Mouse (Mus musculus): Measurements from ENCODE around the gene Adam10. TPM values are rescaled to one million over a fixed set of nuclear protein-coding genes. Genes with fewer than 3 reads are reported as not detected.

The Adam10 gene
- polyA plus RNA-seq, 1 experiment, result 6.8 TPM

- Histone ChIP-seq H3K27me3 (ENCODE audit: control insufficient read depth, insufficient read depth, low read length) (no peaks in the 10 kb centered on the region), H3K4me3 (ENCODE audit: control insufficient read depth, low read depth, low read length) (no peak overlapping the region), H3K27ac (ENCODE audit: control insufficient read depth, insufficient read depth, low read depth, low read length) (no peak overlapping the region), H3K4me1 (ENCODE audit: control insufficient read depth, insufficient read depth, low read length) (no peaks in the 10 kb centered on the region), H3K36me3 (ENCODE audit: control insufficient read depth, insufficient read depth, low read length) (no peaks in the 10 kb centered on the region)
- TF ChIP-seq CTCF (IDR thresholded peaks at IDR 0.05; ENCODE audit: control insufficient read depth, insufficient read depth, insufficient replicate concordance, low read depth, low read length) (no peak), POLR2A (IDR thresholded peaks at IDR 0.05; ENCODE audit: control insufficient read depth, low read depth, low read length) (no peak)
Observed at GRCm38 (mm10) chr9:70671772-70672579, 6.8 kb upstream of the Adam10 start.

- H3K27ac ChIP-seq (ENCODE audit: control insufficient read depth, insufficient read depth, low read depth, low read length), result no peak overlapping the region
- TF ChIP-seq CTCF (IDR thresholded peaks at IDR 0.05; ENCODE audit: control insufficient read depth, insufficient read depth, insufficient replicate concordance, low read depth, low read length) (no peak), POLR2A (IDR thresholded peaks at IDR 0.05; ENCODE audit: control insufficient read depth, low read depth, low read length) (no peak)
- no peaks in the 10 kb centered on the region for H3K27me3 ChIP-seq (ENCODE audit: control insufficient read depth, insufficient read depth, low read length)
- H3K4me1 ChIP-seq (ENCODE audit: control insufficient read depth, insufficient read depth, low read length), result no peaks in the 10 kb centered on the region; the same call in 1 of the 2 replicates
- H3K4me3 ChIP-seq (ENCODE audit: control insufficient read depth, low read depth, low read length), result no peak overlapping the region
- H3K36me3 ChIP-seq (ENCODE audit: control insufficient read depth, insufficient read depth, low read length), result no peaks in the 10 kb centered on the region
Observed at GRCm38 (mm10) chr9:70673656-70674055, 5.1 kb upstream of the Adam10 start.

DNA sequence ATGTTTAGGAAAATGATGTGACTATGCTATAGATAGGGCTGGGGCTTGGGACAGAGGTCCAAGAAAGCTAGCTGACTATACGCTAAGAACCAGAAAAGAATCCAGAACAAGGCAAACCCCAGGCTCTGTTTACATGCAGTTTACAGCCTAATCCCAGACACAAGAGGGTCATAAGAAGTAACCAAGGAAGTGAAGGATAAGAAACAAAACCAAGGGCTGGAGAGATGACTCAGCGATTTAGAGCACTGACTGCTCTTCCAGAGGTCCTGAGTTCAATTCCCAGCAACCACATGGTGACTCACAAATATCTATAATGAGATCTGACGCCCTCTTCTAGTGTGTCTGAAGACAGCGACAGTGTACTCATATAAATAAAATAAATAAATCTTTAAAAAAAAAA is 3.7 kb upstream of the Adam10 start:
- TF ChIP-seq CTCF (IDR thresholded peaks at IDR 0.05; ENCODE audit: control insufficient read depth, insufficient read depth, insufficient replicate concordance, low read depth, low read length), result no peak
- TF ChIP-seq POLR2A (IDR thresholded peaks at IDR 0.05; ENCODE audit: control insufficient read depth, low read depth, low read length), result no peak
- Histone ChIP-seq H3K36me3 (ENCODE audit: control insufficient read depth, insufficient read depth, low read length) (no peaks in the 10 kb centered on the region), H3K4me1 (ENCODE audit: control insufficient read depth, insufficient read depth, low read length) (peaks cover 5% of the 10 kb centered on the region; the same call in 1 of the 2 replicates), H3K27me3 (ENCODE audit: control insufficient read depth, insufficient read depth, low read length) (no peaks in the 10 kb centered on the region), H3K27ac (ENCODE audit: control insufficient read depth, insufficient read depth, low read depth, low read length) (no peak overlapping the region), H3K4me3 (ENCODE audit: control insufficient read depth, low read depth, low read length) (no peak overlapping the region)

DNA sequence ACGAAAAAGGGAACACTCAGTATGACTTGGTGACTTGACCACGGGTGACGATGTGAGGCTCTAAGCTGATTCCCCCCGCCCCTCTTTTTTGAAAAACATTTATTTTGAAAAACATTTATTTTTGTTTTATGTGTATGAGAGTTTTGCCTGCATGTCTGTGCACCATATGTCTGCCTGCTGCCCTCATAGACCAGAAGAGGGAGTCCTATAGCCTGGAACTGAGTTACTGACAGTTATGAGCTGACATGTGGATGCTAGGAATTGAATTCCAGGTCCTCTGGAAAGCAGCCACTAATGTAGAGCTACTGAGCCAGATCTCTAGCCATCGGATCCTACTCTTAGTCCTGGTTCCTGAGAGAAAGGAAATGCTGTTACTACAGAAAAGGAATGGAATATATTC is 2.8 kb upstream of the Adam10 start:
- no peaks in the 10 kb centered on the region for H3K27me3 ChIP-seq (ENCODE audit: control insufficient read depth, insufficient read depth, low read length)
- TF ChIP-seq POLR2A (IDR thresholded peaks at IDR 0.05; ENCODE audit: control insufficient read depth, low read depth, low read length) (no peak), CTCF (IDR thresholded peaks at IDR 0.05; ENCODE audit: control insufficient read depth, insufficient read depth, insufficient replicate concordance, low read depth, low read length) (no peak)
- H3K4me1 ChIP-seq (ENCODE audit: control insufficient read depth, insufficient read depth, low read length), result peaks cover 5% of the 10 kb centered on the region; the same call in 1 of the 2 replicates
- H3K4me3 ChIP-seq (ENCODE audit: control insufficient read depth, low read depth, low read length), result no peak overlapping the region
- H3K36me3 ChIP-seq (ENCODE audit: control insufficient read depth, insufficient read depth, low read length), result no peaks in the 10 kb centered on the region
- no peak overlapping the region for H3K27ac ChIP-seq (ENCODE audit: control insufficient read depth, insufficient read depth, low read depth, low read length)

- peak overlapping the region; percentile 92 for H3K27ac ChIP-seq (ENCODE audit: control insufficient read depth, insufficient read depth, low read depth, low read length)
- peak overlapping the region; percentile 95 for H3K4me3 ChIP-seq (ENCODE audit: control insufficient read depth, low read depth, low read length)
- H3K4me1 ChIP-seq (ENCODE audit: control insufficient read depth, insufficient read depth, low read length), result peaks cover 5% of the 10 kb centered on the region; the same call in 1 of the 2 replicates
- no peak for TF ChIP-seq CTCF (IDR thresholded peaks at IDR 0.05; ENCODE audit: control insufficient read depth, insufficient read depth, insufficient replicate concordance, low read depth, low read length)
- TF ChIP-seq POLR2A (IDR thresholded peaks at IDR 0.05; ENCODE audit: control insufficient read depth, low read depth, low read length), result no peak
- no peaks in the 10 kb centered on the region for H3K36me3 ChIP-seq (ENCODE audit: control insufficient read depth, insufficient read depth, low read length)
- no peaks in the 10 kb centered on the region for H3K27me3 ChIP-seq (ENCODE audit: control insufficient read depth, insufficient read depth, low read length)
Observed at GRCm38 (mm10) chr9:70679132-70680091, 615 bp downstream of the Adam10 start.

GRCm38 (mm10) chr9:70682202-70682601 is 3.4 kb downstream of the Adam10 start:
- H3K4me1 ChIP-seq (ENCODE audit: control insufficient read depth, insufficient read depth, low read length), result peaks cover 5% of the 10 kb centered on the region; the same call in 1 of the 2 replicates
- no peaks in the 10 kb centered on the region for H3K36me3 ChIP-seq (ENCODE audit: control insufficient read depth, insufficient read depth, low read length)
- no peak for TF ChIP-seq POLR2A (IDR thresholded peaks at IDR 0.05; ENCODE audit: control insufficient read depth, low read depth, low read length)
- no peak for TF ChIP-seq CTCF (IDR thresholded peaks at IDR 0.05; ENCODE audit: control insufficient read depth, insufficient read depth, insufficient replicate concordance, low read depth, low read length)
- no peak overlapping the region for H3K4me3 ChIP-seq (ENCODE audit: control insufficient read depth, low read depth, low read length)
- H3K27me3 ChIP-seq (ENCODE audit: control insufficient read depth, insufficient read depth, low read length), result no peaks in the 10 kb centered on the region
- no peak overlapping the region for H3K27ac ChIP-seq (ENCODE audit: control insufficient read depth, insufficient read depth, low read depth, low read length)

Measured in testis, adult 2 months (tissue).